Mouse (Mus musculus) forebrain, embryonic 11.5 days (tissue): ENCODE results near the gene Gm28635. TPM values are rescaled to one million over a fixed set of nuclear protein-coding genes. Genes with fewer than 3 reads are reported as not detected.

Source experiments
- ATAC-seq: fragments of 200-750 bp; cut with Nextera tagmentation; replicated peaks from 2 replicates; pipeline ENCODE4 v1.8.0; 2017; ENCODE audit warnings: moderate TSS enrichment; ENCODE audit not compliant: low FRiP score
- DNase-seq: peaks from one replicate; pipeline ENCODE4 v3.0.0-alpha.2; 2017; ENCODE audit warnings: low spot score
- H3K27ac ChIP-seq: fragments of 300-500 bp; sonication (generic); 2 replicates; pipeline ENCODE4 v1.5.1; 2014; ENCODE audit warnings: low read depth, low read length
- H3K27me3 ChIP-seq: fragments of 300-500 bp; sonication (generic); 2 replicates; pipeline ENCODE4 v1.6.1; 2014; ENCODE audit warnings: mild to moderate bottlenecking, low read length, mixed read lengths; ENCODE audit not compliant: control insufficient read depth, insufficient read depth
- H3K36me3 ChIP-seq: fragments of 300-500 bp; sonication (generic); 2 replicates; pipeline ENCODE4 v1.6.1; 2014; ENCODE audit warnings: mild to moderate bottlenecking, low read length, moderate library complexity, mixed read lengths; ENCODE audit not compliant: control insufficient read depth, insufficient read depth
- H3K4me1 ChIP-seq: fragments of 300-500 bp; sonication (generic); replicated peaks from 2 replicates; pipeline ENCODE4 v1.6.1; 2014; ENCODE audit warnings: low read length, mixed read lengths; ENCODE audit not compliant: control insufficient read depth, insufficient read depth
- H3K4me2 ChIP-seq: fragments of 300-500 bp; sonication (generic); 2 replicates; pipeline ENCODE4 v1.6.1; 2014; ENCODE audit warnings: low read depth, mild to moderate bottlenecking, low read length, moderate library complexity, mixed read lengths; ENCODE audit not compliant: severe bottlenecking
- H3K4me3 ChIP-seq: fragments of 300-500 bp; sonication (generic); 2 replicates; pipeline ENCODE4 v1.5.1; 2014; ENCODE audit warnings: low read depth, low read length
- H3K9ac ChIP-seq: fragments of 300-500 bp; sonication (generic); 2 replicates; pipeline ENCODE4 v1.6.1; 2014; ENCODE audit warnings: low read length
- H3K9me3 ChIP-seq: fragments of 300-500 bp; sonication (generic); 2 replicates; pipeline ENCODE4 v1.6.1; 2016; ENCODE audit warnings: low read length, mixed read lengths; ENCODE audit not compliant: control insufficient read depth
- WGBS: fragments of 180-500 bp; shearing (Covaris S2); extraction: QIAGEN DNeasy Blood & Tissue Kit; methylation state at CpG from one replicate; pipeline ENCODE4 v1.1.7; 2014; 5-methylcytosine and 5-hydroxymethylcytosine counted together
- polyA plus RNA-seq: library from polyadenylated mRNA; unstranded; fragments of >200 nt; fragmentation: Nextera tagmentation; extraction: Ambion mirVana; gene quantifications from 2 replicates; pipeline ENCODE4 v1.2.1, GENCODE M21; 2014

Gene Gm28635
- polyA plus RNA-seq, 1 experiment from 2014 or later = not detected

DNA sequence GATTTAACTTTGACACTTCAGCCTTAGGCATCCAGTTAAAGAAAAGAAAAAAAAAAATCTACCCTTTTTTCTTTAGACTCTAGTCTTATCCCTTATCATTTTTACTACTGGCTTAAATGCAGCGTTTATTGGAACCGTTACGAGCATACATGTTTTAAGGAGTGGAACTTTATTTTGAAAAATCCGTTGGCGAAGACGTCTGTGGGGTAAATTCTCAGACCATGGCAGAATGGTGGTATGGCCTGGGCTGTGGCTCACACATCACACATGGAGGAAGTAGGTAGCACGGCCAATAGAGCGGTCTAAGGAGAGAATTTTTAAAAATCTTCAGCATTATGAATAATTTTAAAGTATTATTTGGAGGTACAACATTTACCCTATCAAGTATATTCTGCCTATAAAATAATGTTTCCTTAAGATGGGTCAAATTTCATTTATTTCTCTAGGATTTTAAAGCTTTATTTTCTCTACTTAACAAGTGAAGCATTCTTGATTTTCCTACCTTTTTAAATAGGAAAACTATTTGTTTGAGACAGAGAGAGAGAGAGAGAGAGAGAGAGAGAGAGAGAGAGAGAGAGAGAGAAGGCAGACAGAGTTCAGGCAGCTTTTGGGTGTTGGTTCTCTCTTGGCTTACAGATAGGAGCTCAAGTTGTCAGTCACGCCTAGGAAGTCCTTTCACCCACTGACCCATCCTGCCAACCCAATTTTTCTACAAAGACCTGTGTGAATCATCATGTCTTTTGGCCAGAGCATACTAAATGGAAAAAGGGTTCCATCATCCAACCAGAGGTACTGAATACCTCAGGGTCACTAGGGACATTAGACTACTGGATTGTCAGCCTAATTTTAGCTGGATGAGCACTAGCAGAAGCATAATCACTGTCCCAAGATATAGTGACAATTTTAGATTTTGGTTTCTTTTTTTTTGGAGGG is 38.8 kb upstream of the Gm28635 start:
- Histone ChIP-seq H3K27ac (peak overlapping the region; percentile 96; the same call in 1 of the 2 replicates), H3K36me3 (no peaks in the 10 kb centered on the region), H3K4me1 (0 out of 2 replicates have a peak, but pooled peaks cover 2% of the 10 kb centered on the region), H3K4me2 (peak overlapping the region; percentile 85), H3K9me3 (no peaks in the 10 kb centered on the region), H3K4me3 (peak overlapping the region; percentile 96), H3K27me3 (no peaks in the 10 kb centered on the region), H3K9ac (peak overlapping the region; percentile 95)
- ATAC-seq (no peak), DNase-seq (no peak)
- 41% methylated on average over 9 of the region's 9 CpGs for WGBS

DNA sequence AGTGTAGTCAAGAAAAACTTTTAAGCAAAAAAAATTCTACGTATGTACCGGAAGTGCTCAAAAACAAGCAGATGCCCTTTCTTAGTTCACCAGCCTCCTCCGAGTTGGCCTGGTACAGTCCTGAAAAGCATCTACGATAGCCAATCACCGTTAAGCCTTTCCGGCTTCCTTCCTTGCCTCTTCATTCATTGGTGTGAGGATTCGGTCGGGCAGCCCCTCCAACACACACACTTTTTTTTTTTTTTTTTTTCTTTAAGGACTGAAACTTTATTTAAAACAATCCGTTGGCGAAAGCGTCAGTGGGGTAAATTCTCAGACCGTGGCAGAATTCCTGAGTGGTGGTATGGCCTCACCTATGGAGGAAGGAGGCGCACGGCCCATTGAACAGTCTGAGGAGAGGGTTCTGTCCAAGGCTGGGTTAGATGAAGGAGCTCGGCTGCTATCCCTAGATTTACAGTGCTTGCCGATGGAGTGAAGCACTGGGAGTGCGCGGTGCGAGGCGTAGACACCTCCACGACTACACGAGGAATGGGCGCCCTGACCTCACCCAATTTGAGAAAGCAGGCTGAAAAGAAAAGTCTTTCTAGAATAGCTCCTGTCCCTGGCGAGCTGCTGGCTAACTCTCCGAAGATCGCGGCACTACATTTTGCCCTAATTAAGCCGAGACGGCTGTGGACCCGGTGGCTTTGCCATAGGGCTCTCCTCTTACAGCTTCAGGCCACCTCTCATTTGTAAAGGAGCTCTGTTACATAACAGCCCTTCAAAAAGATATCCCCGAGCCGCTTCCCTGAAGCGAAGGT is 37.9 kb upstream of the Gm28635 start:
- Histone ChIP-seq H3K9ac (peak overlapping the region; percentile 95), H3K27ac (peak overlapping the region; percentile 96), H3K36me3 (no peaks in the 10 kb centered on the region), H3K9me3 (no peaks in the 10 kb centered on the region), H3K4me1 (0 out of 2 replicates have a peak, but pooled peaks cover 2% of the 10 kb centered on the region), H3K4me3 (peak overlapping the region; percentile 96), H3K27me3 (no peaks in the 10 kb centered on the region), H3K4me2 (peak overlapping the region; percentile 85)
- DNase-seq (peak; percentile 77), ATAC-seq (peak; percentile 94)
- WGBS = under 1% methylated on average over 33 of the region's 33 CpGs

DNA sequence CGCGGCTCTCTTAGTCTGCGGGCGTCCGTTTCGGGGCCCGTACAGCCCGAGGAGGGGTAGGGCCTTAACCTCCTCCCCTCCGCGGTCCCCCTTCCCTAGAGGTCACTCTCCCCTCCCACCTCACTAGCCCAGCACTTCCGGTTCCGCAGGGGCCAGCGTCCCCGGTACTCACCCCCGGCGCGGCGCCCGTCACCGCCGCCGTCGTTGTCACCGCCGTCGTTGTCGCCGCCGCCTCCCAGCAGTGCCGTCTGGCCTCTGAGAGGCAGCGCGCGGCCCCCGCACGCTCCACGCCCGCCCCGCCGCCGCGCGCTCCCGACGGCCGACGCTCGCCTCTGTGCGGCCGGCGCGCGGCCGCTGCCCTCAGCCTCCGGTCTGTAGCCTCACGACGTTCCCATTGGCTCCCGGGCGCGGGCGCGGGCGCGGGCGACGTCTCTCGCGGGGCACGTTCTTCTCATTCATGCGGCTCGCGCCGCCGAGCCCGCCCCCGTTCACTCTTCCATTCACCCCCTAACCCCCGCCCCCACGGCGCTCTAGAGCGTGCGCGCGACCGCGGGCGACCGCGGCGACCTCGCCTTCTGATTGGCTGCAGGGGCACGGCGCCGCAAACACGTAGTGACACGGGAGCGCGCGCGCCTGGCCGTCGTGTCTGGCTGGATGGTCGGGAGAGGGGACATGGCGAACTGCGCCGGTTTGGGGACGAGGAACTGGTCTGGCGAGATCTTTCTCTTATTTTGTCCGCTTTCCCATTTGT is 37.1 kb upstream of the Gm28635 start, which contains the start of gene Zdhhc5:
TSS of gene Zdhhc5 (minus strand) at position 370 of the 751 bp plus-strand sequence.
- peak; percentile 97 for ATAC-seq
- DNase-seq = peak; percentile 100
- under 1% methylated on average over 102 of the region's 107 CpGs for WGBS
- Histone ChIP-seq H3K36me3 (peaks cover 5% of the 10 kb centered on the region; the same call in 1 of the 2 replicates), H3K4me3 (peak within 1 kb of the TSS; percentile 96), H3K4me2 (peak within 1 kb of the TSS; percentile 85), H3K9ac (peak within 1 kb of the TSS; percentile 95), H3K27me3 (no peaks in the 10 kb centered on the region), H3K9me3 (no peaks in the 10 kb centered on the region), H3K4me1 (0 out of 2 replicates have a peak, but pooled peaks cover 2% of the 10 kb centered on the region), H3K27ac (peak within 1 kb of the TSS; percentile 96)

DNA sequence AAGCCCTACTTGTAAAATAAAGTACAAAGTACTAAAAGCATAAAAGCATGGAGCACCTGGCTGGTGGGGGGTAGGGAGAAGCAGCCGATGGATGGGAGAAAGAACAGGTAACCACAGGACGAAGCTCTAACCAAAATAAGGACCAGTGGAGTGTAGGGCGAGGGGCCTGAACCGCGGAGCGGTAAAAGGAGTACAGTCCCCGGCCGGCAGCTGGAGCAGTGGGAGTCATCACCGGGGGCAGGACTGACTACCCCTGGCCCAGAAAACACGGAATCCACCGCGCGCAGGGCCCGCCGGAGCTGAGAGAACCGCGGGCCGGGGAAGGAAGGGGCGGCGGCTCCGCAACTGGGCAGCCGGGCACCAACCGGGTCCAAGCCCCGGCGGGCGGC is 36.6 kb upstream of the Gm28635 start:
- peak overlapping the region; percentile 96 for H3K27ac ChIP-seq
- peaks cover 8% of the 10 kb centered on the region; the same call in 1 of the 2 replicates for H3K36me3 ChIP-seq
- no peaks in the 10 kb centered on the region for H3K9me3 ChIP-seq
- peak; percentile 52 for DNase-seq
- H3K4me2 ChIP-seq = peak overlapping the region; percentile 85
- H3K4me3 ChIP-seq = peak overlapping the region; percentile 96
- peak overlapping the region; percentile 95 for H3K9ac ChIP-seq
- no peak; the same call in 1 of the 2 replicates for ATAC-seq
- H3K4me1 ChIP-seq = 0 out of 2 replicates have a peak, but pooled peaks cover 2% of the 10 kb centered on the region
- under 1% methylated on average over 22 of the region's 26 CpGs for WGBS
- no peaks in the 10 kb centered on the region for H3K27me3 ChIP-seq

DNA sequence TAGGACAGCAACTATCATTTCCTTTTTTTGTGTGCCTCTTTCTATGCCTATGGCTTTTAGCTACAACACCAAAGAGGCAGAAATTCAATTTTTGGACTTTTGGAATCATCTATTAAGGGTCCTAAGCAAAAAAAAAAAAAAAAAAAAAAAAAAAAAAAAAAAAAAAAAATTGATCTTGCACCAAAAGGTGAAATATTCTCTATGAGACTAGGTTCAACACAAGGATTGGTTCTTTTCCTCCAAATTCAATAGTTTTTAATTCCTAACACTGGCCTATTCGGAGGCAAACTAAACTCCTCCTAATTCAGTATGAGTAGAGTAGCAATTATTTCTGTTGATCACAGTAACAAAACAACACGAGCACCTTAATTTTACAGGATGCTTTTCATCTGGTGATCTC is 34.1 kb upstream of the Gm28635 start:
- no peaks in the 10 kb centered on the region for H3K9me3 ChIP-seq
- no peak for DNase-seq
- no peak for ATAC-seq
- H3K4me2 ChIP-seq = no peak overlapping the region
- no peak overlapping the region for H3K9ac ChIP-seq
- no peak overlapping the region for H3K27ac ChIP-seq
- 91% methylated on average over 2 of the region's 2 CpGs for WGBS
- peaks cover 2% of the 10 kb centered on the region; the same call in 1 of the 2 replicates for H3K4me1 ChIP-seq
- H3K4me3 ChIP-seq = no peak overlapping the region
- H3K36me3 ChIP-seq = peaks cover 8% of the 10 kb centered on the region; the same call in 1 of the 2 replicates
- H3K27me3 ChIP-seq = no peaks in the 10 kb centered on the region

DNA sequence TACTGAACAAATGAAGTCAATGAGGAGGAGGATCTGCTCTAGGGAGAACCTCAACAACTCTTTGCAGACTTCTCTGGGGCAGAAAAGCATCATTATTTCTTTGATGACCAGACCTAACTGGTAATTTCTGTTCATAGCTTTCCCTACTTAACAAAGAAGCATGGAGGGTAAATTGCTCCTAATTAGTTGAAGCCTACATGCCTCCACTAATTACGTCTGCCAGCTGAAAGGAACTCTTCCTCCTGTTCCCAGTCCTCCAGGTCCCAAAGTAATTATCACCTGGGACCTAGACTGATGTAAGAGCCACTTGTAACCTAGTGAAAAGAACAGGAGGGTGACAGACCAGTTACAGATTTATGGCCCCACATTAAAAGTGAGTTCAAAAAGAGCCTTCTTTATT is 29.7 kb upstream of the Gm28635 start:
- Histone ChIP-seq H3K4me2 (no peak overlapping the region), H3K4me1 (no peaks in the 10 kb centered on the region; the same call in 1 of the 2 replicates), H3K9me3 (no peaks in the 10 kb centered on the region), H3K4me3 (no peak overlapping the region), H3K36me3 (peaks cover 8% of the 10 kb centered on the region), H3K9ac (no peak overlapping the region), H3K27ac (peak overlapping the region; percentile 48; the same call in 1 of the 2 replicates), H3K27me3 (no peaks in the 10 kb centered on the region)
- no peak for DNase-seq
- peak; percentile 76 for ATAC-seq
- WGBS = 62% methylated on average over 1 of the region's 1 CpGs

DNA sequence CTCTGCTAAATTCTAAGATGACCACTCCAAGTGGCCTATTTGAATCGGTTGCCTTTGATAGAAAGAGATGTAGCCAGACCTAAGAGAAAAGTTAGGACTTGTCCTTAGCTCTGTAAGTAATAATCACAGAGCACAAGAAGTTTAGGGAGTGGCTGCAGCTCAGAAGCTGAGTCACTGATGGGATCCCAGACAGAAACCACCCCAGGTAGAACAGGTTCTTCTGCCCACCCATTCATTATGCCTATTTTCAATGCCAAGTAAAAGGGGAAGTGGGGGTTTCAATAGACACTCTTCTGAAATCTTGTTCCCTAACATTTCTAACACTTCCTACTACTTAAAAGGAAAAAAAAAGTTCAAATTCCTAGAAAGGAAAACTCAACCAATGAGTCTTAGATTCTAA is 27.5 kb upstream of the Gm28635 start:
- WGBS = 84% methylated on average over 1 of the region's 1 CpGs
- Histone ChIP-seq H3K9me3 (no peaks in the 10 kb centered on the region), H3K4me3 (no peak overlapping the region), H3K4me1 (no peaks in the 10 kb centered on the region; the same call in 1 of the 2 replicates), H3K9ac (no peak overlapping the region), H3K27ac (no peak overlapping the region), H3K4me2 (no peak overlapping the region), H3K27me3 (no peaks in the 10 kb centered on the region), H3K36me3 (peaks cover 4% of the 10 kb centered on the region)
- DNase-seq (no peak), ATAC-seq (no peak)
